Mouse (Mus musculus) CH12.LX (cell line): ENCODE measurements at regions not wholly inside any gene's neighbourhood (a gene's known extent, or its start where the extent isn't known, plus 50 kb on each side); places are given as distances from the start of the nearest gene placed in this dataset.

Source experiments
- DNase-seq: peaks from one replicate; pipeline ENCODE4 v3.0.0-alpha.2; 2013; ENCODE audit errors: extremely low read depth
- H3K27ac ChIP-seq: 2 replicates; pipeline ENCODE4 v1.5.1; 2012; ENCODE audit warnings: low read depth, mild to moderate bottlenecking, control low read depth, moderate library complexity; ENCODE audit not compliant: insufficient read depth
- H3K27me3 ChIP-seq: replicated peaks from 2 replicates; pipeline ENCODE3; 2012; ENCODE audit warnings: inconsistent platforms
- H3K36me3 ChIP-seq, 2 experiments: replicated peaks in 1 of 2; 2 replicates each; pipeline versions ENCODE3 to v1.6.1; 2012; ENCODE audit warnings: inconsistent platforms in 1 of 2, low read length in 1 of 2, mild to moderate bottlenecking in 1 of 2, mixed read lengths in 1 of 2, moderate library complexity in 1 of 2; ENCODE audit not compliant: control insufficient read depth in 1 of 2, insufficient read depth in 1 of 2
- H3K4me1 ChIP-seq, 2 experiments: 2 replicates each; pipeline ENCODE4 v1.6.1; 2012; ENCODE audit warnings: inconsistent platforms in 1 of 2, moderate library complexity in 1 of 2; ENCODE audit not compliant: insufficient read depth in 2 of 2, control insufficient read depth in 1 of 2
- H3K4me2 ChIP-seq: 2 replicates; pipeline ENCODE4 v1.6.1; 2012; ENCODE audit warnings: low read depth, mild to moderate bottlenecking, control low read depth; ENCODE audit not compliant: poor library complexity, insufficient read depth, severe bottlenecking
- H3K4me3 ChIP-seq, 3 experiments: fragments of 150-350 bp in 1 of 3; sonication (generic) in 1 of 3; replicated peaks in 1 of 3; 2 replicates each; pipeline versions ENCODE3 to v1.5.1; 2011 to 2012; ENCODE audit warnings: low read depth in 2 of 3, low read length in 2 of 3, mild to moderate bottlenecking in 2 of 3, moderate library complexity in 2 of 3, control low read depth in 1 of 3, improper control_type of control experiment in 1 of 3, inconsistent platforms in 1 of 3, mixed read lengths in 1 of 3; ENCODE audit not compliant: poor library complexity in 1 of 3
- H3K79me2 ChIP-seq: replicated peaks from 2 replicates; pipeline ENCODE4 v1.6.1; 2012; ENCODE audit warnings: mild to moderate bottlenecking, moderate library complexity; ENCODE audit not compliant: control insufficient read depth, poor library complexity, insufficient read depth, severe bottlenecking; ENCODE audit errors: extremely low read depth
- H3K9ac ChIP-seq: 2 replicates; pipeline ENCODE4 v1.6.1; 2012; ENCODE audit warnings: low read depth, mild to moderate bottlenecking, control low read depth, moderate library complexity; ENCODE audit not compliant: insufficient read depth
- H3K9me3 ChIP-seq: replicated peaks from 2 replicates; pipeline ENCODE3; 2012; ENCODE audit warnings: low read length, inconsistent platforms, mixed read lengths
- BHLHE40 ChIP-seq: IDR thresholded peaks from 2 replicates; pipeline ENCODE4 v1.6.1; 2011; ENCODE audit warnings: mild to moderate bottlenecking, low read depth, low read length, improper control_type of control experiment
- CHD1 ChIP-seq: IDR thresholded peaks from 2 replicates; pipeline ENCODE4 v1.6.1; 2012; ENCODE audit warnings: low read depth, low read length, improper control_type of control experiment, inconsistent platforms
- CHD2 ChIP-seq: IDR thresholded peaks from 2 replicates; pipeline ENCODE4 v1.6.1; 2011; ENCODE audit warnings: low read length, improper control_type of control experiment
- CTCF ChIP-seq, 2 experiments: IDR thresholded peaks in 1 of 2; conservative IDR thresholded peaks in 1 of 2; 2 replicates each; pipeline ENCODE4 v1.5.1; 2011 to 2012; ENCODE audit warnings: low read depth in 2 of 2, low read length in 2 of 2, improper control_type of control experiment in 1 of 2, inconsistent platforms in 1 of 2, mild to moderate bottlenecking in 1 of 2, moderate library complexity in 1 of 2
- EP300 ChIP-seq: IDR thresholded peaks from 2 replicates; pipeline ENCODE4 v1.6.1; 2011; ENCODE audit warnings: low read length, improper control_type of control experiment
- ETS1 ChIP-seq: conservative IDR thresholded peaks from 2 replicates; pipeline ENCODE4 v1.6.1; 2012; ENCODE audit warnings: low read depth, mild to moderate bottlenecking, inconsistent platforms, low read length, improper control_type of control experiment, moderate library complexity
- GABPA ChIP-seq: IDR thresholded peaks from 2 replicates; pipeline ENCODE4 v1.6.1; 2012; ENCODE audit warnings: low read depth, low read length, improper control_type of control experiment, inconsistent platforms; ENCODE audit not compliant: insufficient replicate concordance
- JUND ChIP-seq: conservative IDR thresholded peaks from 2 replicates; pipeline ENCODE4 v1.6.1; 2011; ENCODE audit warnings: low read depth, low read length, improper control_type of control experiment
- MEF2A ChIP-seq: IDR thresholded peaks from 2 replicates; pipeline ENCODE4 v1.6.1; 2014; ENCODE audit warnings: low read depth, mild to moderate bottlenecking, inconsistent platforms, low read length, improper control_type of control experiment, borderline replicate concordance
- MYC ChIP-seq: IDR thresholded peaks from 2 replicates; pipeline ENCODE4 v1.6.1; 2011; ENCODE audit warnings: low read depth, mild to moderate bottlenecking, improper control_type of control experiment, low read length
- POLR2A ChIP-seq: IDR thresholded peaks from 2 replicates; pipeline ENCODE4 v1.6.1; 2011; ENCODE audit warnings: low read depth, mild to moderate bottlenecking, improper control_type of control experiment, low read length
- POLR2AphosphoS2 ChIP-seq: IDR thresholded peaks from 2 replicates; pipeline ENCODE4 v1.6.1; 2011; ENCODE audit warnings: low read depth, low read length, improper control_type of control experiment
- RAD21 ChIP-seq: IDR thresholded peaks from 2 replicates; pipeline ENCODE4 v1.6.1; 2011; ENCODE audit warnings: low read depth, mild to moderate bottlenecking, low read length, improper control_type of control experiment, moderate library complexity
- RCOR1 ChIP-seq: conservative IDR thresholded peaks from 2 replicates; pipeline ENCODE4 v1.6.1; 2012; ENCODE audit warnings: low read depth, mild to moderate bottlenecking, inconsistent platforms, low read length, improper control_type of control experiment
- SIN3A ChIP-seq: IDR thresholded peaks from 2 replicates; pipeline ENCODE4 v1.6.1; 2012; ENCODE audit warnings: low read length, improper control_type of control experiment, inconsistent platforms
- SMC3 ChIP-seq: IDR thresholded peaks from 2 replicates; pipeline ENCODE4 v1.6.1; 2011; ENCODE audit warnings: low read depth, low read length, improper control_type of control experiment
- TCF12 ChIP-seq: IDR thresholded peaks from 2 replicates; pipeline ENCODE4 v1.6.1; 2014; ENCODE audit warnings: low read depth, mild to moderate bottlenecking, inconsistent platforms, low read length, improper control_type of control experiment
- UBTF ChIP-seq: IDR thresholded peaks from 2 replicates; pipeline ENCODE4 v1.6.1; 2012; ENCODE audit warnings: low read depth, mild to moderate bottlenecking, inconsistent platforms, low read length, improper control_type of control experiment, moderate library complexity
- USF2 ChIP-seq: conservative IDR thresholded peaks from 2 replicates; pipeline ENCODE4 v1.6.1; 2011; ENCODE audit warnings: low read depth, low read length, improper control_type of control experiment
- ZMIZ1 ChIP-seq: IDR thresholded peaks from 2 replicates; pipeline ENCODE4 v1.6.1; 2012; ENCODE audit warnings: low read depth, mild to moderate bottlenecking, inconsistent platforms, low read length, improper control_type of control experiment
- dilution Hi-C: fragments of 300-500 bp; cut with MboI; formaldehyde crosslinking; loops from 2 replicates; pipeline ENCODE4 v1.14.3; 2020; ENCODE audit warnings: low sequenced_read_pairs; ENCODE audit not compliant: extremely low pct_unique_long_range_greater_than_20kb, extremely low pct_ligation_motif_present
- in situ Hi-C: fragments of 300-500 bp; cut with MboI; formaldehyde crosslinking; loops from 3 replicates; pipeline ENCODE4 v1.14.3; 2019; ENCODE audit warnings: low sequenced_read_pairs, low pct_ligation_motif_present, low pct_unique_long_range_greater_than_20kb, mixed read lengths

DNA sequence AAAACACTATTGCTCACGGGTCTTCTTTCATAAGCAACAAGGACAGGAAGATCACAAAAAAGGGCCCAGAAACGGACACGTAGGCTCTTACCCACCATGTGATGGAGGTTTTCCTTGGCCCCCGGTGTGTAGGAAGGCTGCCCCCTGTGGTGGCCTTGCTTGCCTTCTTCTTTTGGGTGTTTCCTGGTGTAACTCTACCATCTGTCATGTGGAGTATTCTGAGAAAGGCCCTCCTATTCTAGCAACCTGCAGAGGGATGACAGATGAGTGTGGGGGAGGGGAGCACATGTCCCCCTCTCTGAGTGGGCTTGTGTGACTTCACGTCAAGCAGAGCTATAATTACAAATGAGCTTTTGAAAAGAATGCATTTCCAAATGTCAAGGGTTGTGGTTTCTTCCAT is 77.3 kb upstream of the Oxgr1 start:
- dilution Hi-C loops, result no loop called here
- no peak overlapping the region for H3K4me3 ChIP-seq
- no peaks in the 10 kb centered on the region for H3K27me3 ChIP-seq
- H3K27ac ChIP-seq, result no peak overlapping the region
- TF ChIP-seq CTCF (conservative IDR thresholded peaks at IDR 0.05 in 1 of 2, IDR thresholded peaks at IDR 0.05 in 1 of 2; ENCODE audit: low read depth in 2 of 2, low read length in 2 of 2), result peak in 1 of 2 experiments; percentile 30; a peak in 1 of 4 replicates
- TF ChIP-seq CHD1, result no peak
- no peak for TF ChIP-seq EP300
- TF ChIP-seq CHD2, result no peak
- TF ChIP-seq BHLHE40, result no peak
- no peak for TF ChIP-seq POLR2AphosphoS2
- TF ChIP-seq USF2, result no peak
- no peak for TF ChIP-seq SIN3A
- no peaks in the 10 kb centered on the region for H3K79me2 ChIP-seq
- no peaks in the 10 kb centered on the region for H3K36me3 ChIP-seq
- H3K4me1 ChIP-seq, result no peaks in the 10 kb centered on the region
- H3K9me3 ChIP-seq, result no peaks in the 10 kb centered on the region
- DNase-seq, result no peak
- in situ Hi-C loops, result no loop called here
- no peak overlapping the region for H3K9ac ChIP-seq
- H3K4me2 ChIP-seq, result no peak overlapping the region

DNA sequence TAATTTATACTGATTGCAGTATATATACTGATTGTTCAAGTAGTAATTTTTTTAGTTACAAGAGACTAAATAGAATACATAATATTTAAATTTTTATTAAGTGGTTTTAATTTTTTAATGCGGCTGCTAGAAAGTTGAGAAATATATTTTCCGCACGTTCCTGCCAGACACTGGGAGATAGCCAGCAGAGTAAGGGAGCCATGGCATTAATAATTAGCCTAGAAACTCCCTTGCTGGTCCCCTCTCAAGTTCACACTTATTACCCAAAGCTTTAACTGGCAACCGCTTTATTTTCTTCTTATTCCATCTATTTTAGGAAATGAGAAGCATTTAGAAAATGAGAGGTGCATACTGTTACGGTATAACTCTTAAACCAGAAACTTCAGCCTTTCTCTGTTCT is 78.0 kb upstream of the Oxgr1 start:
- Histone ChIP-seq H3K27ac (no peak overlapping the region), H3K4me1 (no peaks in the 10 kb centered on the region), H3K4me3 (no peak overlapping the region), H3K9ac (no peak overlapping the region), H3K9me3 (no peaks in the 10 kb centered on the region), H3K4me2 (no peak overlapping the region), H3K27me3 (no peaks in the 10 kb centered on the region), H3K36me3 (no peaks in the 10 kb centered on the region), H3K79me2 (no peaks in the 10 kb centered on the region)
- no peak for TF ChIP-seq ETS1
- no peak for TF ChIP-seq RCOR1
- TF ChIP-seq TCF12, result no peak
- in situ Hi-C loops, result no loop called here
- dilution Hi-C loops, result no loop called here
- no peak for DNase-seq

DNA sequence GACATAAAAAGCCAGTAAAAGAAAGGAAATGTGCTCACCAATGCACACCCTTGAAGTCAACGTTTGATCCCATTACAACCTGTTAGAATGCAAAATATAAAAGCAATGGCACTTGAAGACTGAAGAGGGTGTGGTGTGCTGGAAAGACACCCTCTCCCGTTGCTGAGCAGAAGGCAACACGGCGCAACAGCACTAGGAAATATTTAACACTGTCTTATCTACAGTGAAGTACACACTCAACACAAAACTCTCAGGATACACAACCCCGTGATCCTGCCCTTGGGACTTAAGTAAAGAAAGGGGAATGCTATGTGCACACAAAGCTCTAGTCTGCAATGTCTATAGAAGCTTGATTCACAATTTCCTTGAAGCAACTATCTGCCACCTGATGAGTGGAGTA is 83.1 kb upstream of the Oxgr1 start:
- DNase-seq, result no peak

More for the DNA sequence above, 83.1 kb upstream of the Oxgr1 start:
- H3K9ac ChIP-seq, result no peak overlapping the region
- H3K4me1 ChIP-seq, result peaks cover 0 to 7% of the 10 kb centered on the region in 2 experiments; a peak in 1 of 4 replicates
- H3K27ac ChIP-seq, result no peak overlapping the region
- H3K36me3 ChIP-seq, result no peaks in the 10 kb centered on the region
- no peaks in the 10 kb centered on the region for H3K27me3 ChIP-seq
- dilution Hi-C loops, result no loop called here
- TF ChIP-seq POLR2A (no peak), MYC (no peak), SMC3 (no peak), CHD1 (no peak), SIN3A (no peak), MEF2A (no peak), JUND (no peak), GABPA (no peak), ZMIZ1 (no peak), UBTF (no peak), RCOR1 (no peak), RAD21 (no peak)
- TF ChIP-seq, all 38 proteins: peak for 0
- Histone ChIP-seq H3K9me3 (no peaks in the 10 kb centered on the region), H3K79me2 (no peaks in the 10 kb centered on the region), H3K4me3 (no peak overlapping the region), H3K4me2 (no peak overlapping the region)
- in situ Hi-C loops, result no loop called here
